Mouse (Mus musculus) megakaryocyte, embryonic 14.5 days (primary cell): Measurements from ENCODE around the gene Anp32e. TPM values are rescaled to one million over a fixed set of nuclear protein-coding genes. Genes with fewer than 3 reads are reported as not detected.

Experiments used
- H3K27me3 ChIP-seq: replicated peaks from 2 replicates; pipeline ENCODE3; 2012; ENCODE audit warnings: inconsistent platforms
- H3K36me3 ChIP-seq: replicated peaks from 2 replicates; pipeline ENCODE3; 2012; ENCODE audit warnings: low read length, inconsistent platforms, mixed read lengths
- H3K4me1 ChIP-seq: 2 replicates; pipeline ENCODE4 v1.6.1; 2012; ENCODE audit warnings: inconsistent platforms
- H3K4me3 ChIP-seq: replicated peaks from 2 replicates; pipeline ENCODE3; 2012; ENCODE audit warnings: moderate library complexity, mild to moderate bottlenecking, inconsistent platforms
- H3K9me3 ChIP-seq: 2 replicates; pipeline ENCODE4 v1.6.1; 2012; ENCODE audit warnings: inconsistent platforms
- FLI1 ChIP-seq: IDR thresholded peaks from 2 replicates; pipeline ENCODE4 v1.6.1; 2012; ENCODE audit warnings: low read length, inconsistent platforms, mixed read lengths
- GATA1 ChIP-seq: IDR thresholded peaks from 3 replicates; pipeline ENCODE4 v1.6.1; 2012; ENCODE audit warnings: mixed read lengths, low read length, inconsistent platforms, borderline replicate concordance
- polyA plus RNA-seq: library from polyadenylated mRNA; stranded (reverse); fragments of >175 nt; gene quantifications from 2 replicates; pipeline ENCODE4 v1.2.3, GENCODE M21; 2012; ENCODE audit warnings: low replicate concordance; ENCODE audit not compliant: insufficient read depth

The Anp32e gene
- polyA plus RNA-seq, 1 experiment = 183 TPM

DNA sequence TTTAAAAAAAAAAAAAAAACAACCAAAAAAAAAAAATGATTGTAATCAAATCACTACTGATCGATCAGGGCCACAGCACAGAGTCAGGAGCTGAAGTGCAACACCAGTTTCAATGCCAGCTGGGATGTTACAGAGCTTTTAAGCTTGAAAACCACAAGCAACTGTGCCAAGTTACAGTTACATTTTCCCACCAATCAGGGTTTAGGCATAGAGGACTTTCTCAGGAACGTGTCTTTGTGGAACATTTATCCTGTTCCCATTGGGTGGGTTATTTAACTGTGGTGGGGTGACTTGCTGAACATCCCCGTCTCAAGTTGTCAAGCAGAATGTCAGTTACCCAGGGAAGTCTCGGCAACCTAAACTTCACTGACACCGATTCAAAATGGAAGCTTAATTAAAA, 4.0 kb upstream of the Anp32e start:
- peaks cover 9% of the 10 kb centered on the region for H3K27me3 ChIP-seq
- H3K4me1 ChIP-seq = peaks cover 12% of the 10 kb centered on the region
- H3K4me3 ChIP-seq = no peak overlapping the region
- H3K9me3 ChIP-seq = no peaks in the 10 kb centered on the region
- no peaks in the 10 kb centered on the region for H3K36me3 ChIP-seq
- no peak for TF ChIP-seq GATA1
- TF ChIP-seq FLI1 = no peak

DNA sequence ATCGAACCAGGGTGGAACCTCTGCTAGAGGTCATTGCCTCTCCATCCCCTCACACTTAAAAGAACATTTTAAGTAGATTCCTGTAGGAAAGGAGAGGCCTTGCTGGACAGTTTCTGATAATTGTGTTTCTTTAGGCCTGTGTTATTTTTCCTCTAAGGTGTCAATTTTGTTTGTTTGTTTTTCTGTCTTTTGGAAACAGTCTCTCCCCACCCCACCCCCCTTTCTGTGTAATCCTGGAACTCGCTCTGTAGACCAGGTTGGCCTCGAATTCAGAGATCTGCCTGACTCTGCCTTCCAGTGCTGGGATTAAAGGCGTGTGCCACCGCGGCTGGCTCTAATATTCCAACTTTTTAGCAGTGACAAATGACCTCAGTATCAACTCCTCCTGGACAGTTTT, 787 bp upstream of the Anp32e start:
- Histone ChIP-seq H3K9me3 (no peaks in the 10 kb centered on the region), H3K27me3 (no peaks in the 10 kb centered on the region), H3K4me3 (peak overlapping the region; percentile 96), H3K36me3 (peaks cover 4% of the 10 kb centered on the region), H3K4me1 (peaks cover 41% of the 10 kb centered on the region)
- TF ChIP-seq GATA1 (no peak), FLI1 (no peak)

DNA sequence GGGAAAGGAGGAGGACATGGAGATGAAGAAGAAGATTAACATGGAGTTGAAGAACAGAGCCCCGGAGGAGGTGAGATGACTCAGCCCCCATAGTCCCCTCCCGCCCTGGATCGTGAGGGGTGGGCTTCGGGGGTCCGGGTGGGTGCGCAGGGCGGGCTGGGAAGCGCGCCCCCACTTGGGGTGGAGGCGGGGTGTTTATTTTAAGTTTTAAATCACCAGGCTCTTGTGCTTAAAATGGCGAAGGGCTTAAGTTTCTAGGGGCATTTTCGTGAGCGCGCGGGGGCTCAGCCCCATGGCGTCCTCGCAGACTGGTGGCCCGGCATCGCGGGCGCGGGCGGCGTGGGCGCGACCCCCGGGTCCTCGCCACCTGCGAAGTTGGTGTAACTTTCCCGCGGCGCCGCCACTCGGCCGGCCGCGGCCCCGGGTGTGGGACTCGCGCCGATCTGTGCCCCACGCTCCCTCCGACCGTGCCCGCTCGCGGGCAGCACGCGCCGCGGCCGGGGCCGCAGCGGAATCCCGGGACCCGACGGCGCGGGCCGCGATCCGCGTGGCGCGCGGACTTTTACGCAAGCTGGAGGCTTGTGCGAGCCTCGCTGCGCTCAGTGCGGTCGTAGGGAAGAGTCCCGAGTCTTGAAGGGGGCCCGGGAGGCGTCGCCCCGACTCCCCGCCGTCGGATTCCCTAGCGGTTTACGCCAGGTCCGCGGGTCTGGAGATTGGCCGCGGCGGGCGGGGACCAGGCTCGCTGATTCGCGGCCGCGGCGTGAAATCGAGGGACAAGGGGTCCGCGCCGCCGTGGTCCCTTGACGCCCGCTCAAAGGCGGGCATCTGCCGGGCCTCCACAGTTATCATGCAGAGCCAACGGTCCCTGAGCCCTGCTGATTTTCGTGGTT, 780 bp downstream of the Anp32e start:
- Histone ChIP-seq H3K4me1 (peaks cover 45% of the 10 kb centered on the region), H3K4me3 (peak overlapping the region; percentile 96), H3K9me3 (no peaks in the 10 kb centered on the region), H3K27me3 (no peaks in the 10 kb centered on the region), H3K36me3 (peaks cover 20% of the 10 kb centered on the region)
- TF ChIP-seq FLI1 (no peak), GATA1 (no peak)

DNA sequence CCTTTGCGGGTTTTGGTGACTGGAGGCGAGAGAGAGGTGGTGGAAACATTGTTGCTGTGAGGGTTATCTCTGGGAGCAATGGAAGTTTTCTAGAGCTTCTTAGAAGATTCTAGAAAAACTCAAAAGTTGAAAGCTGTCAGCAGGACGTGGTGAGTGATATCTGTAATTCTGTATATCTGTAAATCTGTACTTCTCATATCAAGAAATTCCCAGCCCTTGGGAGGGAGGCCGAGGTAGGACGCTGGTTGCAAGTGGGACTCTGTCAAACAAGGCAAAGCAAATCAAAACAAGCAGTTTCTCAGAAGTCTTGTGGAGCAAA, 1.4 kb downstream of the Anp32e start:
- TF ChIP-seq GATA1 (no peak), FLI1 (no peak)
- peaks cover 24% of the 10 kb centered on the region for H3K36me3 ChIP-seq
- no peaks in the 10 kb centered on the region for H3K27me3 ChIP-seq

DNA sequence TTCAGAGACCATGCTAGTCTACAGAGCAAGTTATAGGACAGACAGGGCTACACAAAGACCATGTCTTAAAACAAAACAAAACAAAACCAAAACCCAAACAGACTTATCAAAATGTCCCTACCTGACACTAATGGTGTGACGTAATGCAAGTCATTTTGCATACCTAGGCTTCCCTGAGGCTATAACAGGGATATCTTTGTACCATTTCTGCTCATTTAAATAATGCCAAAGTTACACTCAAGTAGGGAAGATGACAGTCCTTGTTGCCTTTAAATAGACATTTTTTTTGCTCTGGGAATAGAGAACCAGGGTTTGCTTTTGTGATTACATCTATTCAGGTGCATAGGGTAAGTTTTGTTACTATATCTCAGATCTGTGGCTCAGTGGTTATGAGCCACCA, 2.4 kb downstream of the Anp32e start:
- H3K9me3 ChIP-seq = no peaks in the 10 kb centered on the region
- H3K4me3 ChIP-seq = no peak overlapping the region
- H3K36me3 ChIP-seq = peaks cover 28% of the 10 kb centered on the region
- no peak for TF ChIP-seq GATA1
- TF ChIP-seq FLI1 = no peak
- H3K27me3 ChIP-seq = no peaks in the 10 kb centered on the region
- H3K4me1 ChIP-seq = peaks cover 45% of the 10 kb centered on the region

More for the DNA sequence above, 1.4 kb downstream of the Anp32e start:
- peak overlapping the region; percentile 96 for H3K4me3 ChIP-seq
- peaks cover 45% of the 10 kb centered on the region for H3K4me1 ChIP-seq
- no peaks in the 10 kb centered on the region for H3K9me3 ChIP-seq

DNA sequence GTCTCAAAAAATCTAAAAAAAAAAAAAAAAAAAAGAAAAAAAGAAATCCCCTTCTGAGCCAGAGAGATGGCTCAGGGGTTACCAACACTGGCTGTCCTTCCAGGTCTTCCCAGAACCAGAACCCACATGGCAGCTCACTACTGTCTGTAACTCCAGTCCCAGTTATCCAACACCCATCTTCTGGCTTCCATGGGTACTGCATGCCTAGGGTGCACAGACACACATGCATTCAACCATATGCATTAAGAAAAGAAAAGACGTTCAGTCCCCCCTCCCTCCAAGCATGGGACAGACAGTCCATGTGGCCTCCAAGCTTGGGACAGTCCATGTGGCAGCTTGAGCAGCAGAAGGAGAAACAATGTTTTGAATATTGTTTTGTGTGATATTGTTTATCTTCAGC, 3.1 kb downstream of the Anp32e start:
- Histone ChIP-seq H3K9me3 (no peaks in the 10 kb centered on the region), H3K27me3 (no peaks in the 10 kb centered on the region), H3K4me1 (peaks cover 45% of the 10 kb centered on the region), H3K36me3 (peaks cover 35% of the 10 kb centered on the region), H3K4me3 (no peak overlapping the region)
- TF ChIP-seq GATA1 (no peak), FLI1 (no peak)

DNA sequence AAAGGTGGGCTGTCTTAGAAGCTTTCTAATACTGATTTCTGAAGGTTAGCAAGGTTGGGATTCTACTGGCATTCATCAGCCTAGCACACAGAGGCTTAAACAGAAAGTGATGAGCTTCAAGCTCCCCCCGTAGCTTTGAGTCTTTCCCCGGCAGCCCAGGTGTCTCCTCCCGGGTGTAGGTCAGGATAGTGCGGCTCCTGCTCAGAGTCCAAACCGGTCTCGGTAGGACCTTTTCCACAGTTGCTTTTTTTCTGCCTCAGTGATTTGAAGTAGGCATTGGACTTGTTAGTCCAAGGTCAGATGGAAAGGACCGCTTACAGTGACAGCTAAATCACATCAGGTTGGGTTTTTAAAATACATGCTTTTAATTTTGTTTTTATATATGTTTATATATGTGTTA, 3.5 kb downstream of the Anp32e start:
- H3K27me3 ChIP-seq = no peaks in the 10 kb centered on the region
- H3K36me3 ChIP-seq = peaks cover 39% of the 10 kb centered on the region
- peaks cover 47% of the 10 kb centered on the region for H3K4me1 ChIP-seq
- H3K4me3 ChIP-seq = no peak overlapping the region
- no peaks in the 10 kb centered on the region for H3K9me3 ChIP-seq
- no peak for TF ChIP-seq FLI1
- no peak for TF ChIP-seq GATA1

DNA sequence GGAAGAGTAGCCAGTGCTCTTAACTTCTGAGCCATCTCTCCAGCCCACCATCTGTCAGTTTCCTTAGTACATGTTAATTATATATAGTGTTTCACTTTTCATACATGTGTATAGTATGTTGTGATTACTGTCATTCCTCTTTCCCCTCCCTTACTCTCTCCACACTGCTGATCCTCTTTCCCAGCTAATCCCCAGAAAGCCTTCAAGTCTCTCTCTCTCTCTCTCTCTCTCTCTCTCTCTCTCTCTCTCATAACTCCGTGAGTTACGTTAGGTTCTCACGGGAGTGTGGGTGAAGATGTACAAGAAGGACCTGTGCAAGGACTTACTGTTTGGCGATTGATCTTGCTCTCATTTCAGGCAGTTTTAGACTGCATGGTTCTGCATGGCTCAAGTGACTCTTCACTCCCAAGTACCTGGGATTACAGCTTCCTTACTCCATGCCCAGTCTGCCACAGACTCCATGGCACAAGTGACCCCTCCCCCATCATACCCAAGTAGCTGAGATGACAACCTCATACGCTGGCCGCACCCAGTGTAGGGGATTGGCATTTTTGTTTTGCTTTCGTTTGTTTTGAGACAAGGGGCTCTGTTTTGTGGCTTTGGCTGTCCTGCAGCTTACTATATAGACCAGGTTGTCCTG, 4.2 kb downstream of the Anp32e start:
- no peak for TF ChIP-seq GATA1
- TF ChIP-seq FLI1 = no peak
- Histone ChIP-seq H3K4me3 (no peak overlapping the region), H3K36me3 (peaks cover 46% of the 10 kb centered on the region), H3K27me3 (no peaks in the 10 kb centered on the region), H3K4me1 (peaks cover 49% of the 10 kb centered on the region), H3K9me3 (no peaks in the 10 kb centered on the region)

DNA sequence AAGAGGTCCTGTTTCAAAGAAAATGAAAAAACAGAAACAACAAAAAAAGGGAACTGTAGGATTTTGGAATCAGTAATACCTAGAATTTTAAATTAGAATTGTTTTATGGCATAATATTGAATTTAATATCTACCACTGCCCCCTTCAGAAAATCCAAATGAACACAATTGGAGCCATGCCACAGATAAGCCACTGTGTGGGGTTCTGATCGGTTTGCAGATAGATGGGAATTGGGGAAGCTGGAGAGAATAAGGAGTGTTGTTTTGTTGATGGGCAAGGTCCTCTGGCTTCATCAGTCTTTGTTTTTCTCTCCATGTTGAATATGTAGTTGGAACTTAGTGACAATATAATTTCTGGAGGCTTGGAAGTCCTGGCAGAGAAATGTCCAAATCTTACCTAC, 5.4 kb downstream of the Anp32e start:
- Histone ChIP-seq H3K4me3 (no peak overlapping the region), H3K4me1 (peaks cover 46% of the 10 kb centered on the region), H3K36me3 (peaks cover 58% of the 10 kb centered on the region), H3K9me3 (no peaks in the 10 kb centered on the region), H3K27me3 (no peaks in the 10 kb centered on the region)
- TF ChIP-seq FLI1 (no peak), GATA1 (no peak)

DNA sequence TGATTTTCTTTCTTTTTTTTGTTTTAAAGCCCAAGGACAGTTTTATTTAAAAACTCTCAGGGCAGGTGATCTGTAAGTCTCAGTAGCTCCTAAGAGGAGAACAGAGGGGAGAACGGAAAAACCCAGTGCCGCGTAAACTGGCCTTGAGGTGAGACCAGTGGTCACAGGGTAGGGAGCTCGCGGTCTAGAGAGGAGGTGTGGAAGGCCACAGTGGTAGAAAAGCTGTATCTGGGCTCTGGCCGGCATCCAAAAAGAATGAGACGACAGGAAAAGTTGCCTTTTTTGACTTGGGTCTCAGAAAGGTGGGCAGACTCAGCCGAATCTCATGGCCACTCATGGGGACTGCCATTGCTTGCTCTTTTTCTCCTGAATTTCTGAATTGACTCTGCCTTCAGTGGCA, 9.2 kb downstream of the Anp32e start:
- Histone ChIP-seq H3K36me3 (peaks cover 91% of the 10 kb centered on the region), H3K27me3 (no peaks in the 10 kb centered on the region)

More for the DNA sequence above, 9.2 kb downstream of the Anp32e start:
- H3K4me3 ChIP-seq = no peak overlapping the region
- no peaks in the 10 kb centered on the region for H3K9me3 ChIP-seq
- TF ChIP-seq FLI1 = no peak
- TF ChIP-seq GATA1 = no peak
- H3K4me1 ChIP-seq = peaks cover 45% of the 10 kb centered on the region
